Mouse (Mus musculus): Measurements from ENCODE around the gene Mrps17.
"Not testable (repeated sequence)": the region's sequence is repeated elsewhere in the genome, so short reads cannot be mapped to it uniquely, and the experiment has no call there.

Gene Mrps17

DNA sequence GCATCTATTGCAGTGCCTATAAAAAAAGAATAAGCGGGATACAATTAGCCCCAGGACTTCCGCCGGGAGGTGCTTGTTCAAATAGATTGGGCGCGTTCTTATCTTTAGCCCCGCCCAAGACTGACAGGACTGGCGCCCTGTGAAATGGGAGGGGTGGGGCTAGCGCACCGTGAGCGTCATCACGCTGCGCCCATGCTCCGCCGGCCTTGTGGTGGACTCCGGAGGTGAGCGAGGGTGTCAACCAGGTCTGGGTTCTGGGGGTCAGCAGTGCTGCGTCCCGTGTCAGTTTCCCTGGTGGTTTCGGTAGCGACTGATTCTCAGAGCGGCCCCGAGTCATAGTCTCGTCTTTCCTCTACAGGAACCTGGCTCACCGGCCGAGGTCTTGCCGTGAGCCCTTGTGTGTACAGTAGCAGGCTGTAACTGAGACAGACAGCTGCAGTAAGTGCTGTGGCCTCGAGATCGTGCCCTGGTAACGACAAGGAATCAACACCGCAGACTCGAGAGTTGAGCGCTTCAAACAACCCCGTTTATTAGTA is at the start of gene Mrps17:
Gene Mrps17 (plus strand): TSS at position 172 of the 536 bp plus-strand sequence.
- Histone ChIP-seq H3K36me3 (ENCODE audit: insufficient read depth, low read length) (peaks cover 37% of the 10 kb centered on the region), H3K27me3 (ENCODE audit: insufficient read depth, low read length) (no peaks in the 10 kb centered on the region), H3K9me3 (ENCODE audit: low read length) (no peaks in the 10 kb centered on the region), H3K4me3 (replicated peaks; ENCODE audit: low read length) (peak within 1 kb of the TSS; percentile 95), H3K4me1 (replicated peaks; ENCODE audit: low read depth, low read length) (peaks cover 58% of the 10 kb centered on the region)
- no peak for TF ChIP-seq NANOG (IDR thresholded peaks at IDR 0.05; ENCODE audit: borderline replicate concordance, low read length)
- TF ChIP-seq CTCF (conservative IDR thresholded peaks at IDR 0.05; ENCODE audit: low read length) = no peak

DNA sequence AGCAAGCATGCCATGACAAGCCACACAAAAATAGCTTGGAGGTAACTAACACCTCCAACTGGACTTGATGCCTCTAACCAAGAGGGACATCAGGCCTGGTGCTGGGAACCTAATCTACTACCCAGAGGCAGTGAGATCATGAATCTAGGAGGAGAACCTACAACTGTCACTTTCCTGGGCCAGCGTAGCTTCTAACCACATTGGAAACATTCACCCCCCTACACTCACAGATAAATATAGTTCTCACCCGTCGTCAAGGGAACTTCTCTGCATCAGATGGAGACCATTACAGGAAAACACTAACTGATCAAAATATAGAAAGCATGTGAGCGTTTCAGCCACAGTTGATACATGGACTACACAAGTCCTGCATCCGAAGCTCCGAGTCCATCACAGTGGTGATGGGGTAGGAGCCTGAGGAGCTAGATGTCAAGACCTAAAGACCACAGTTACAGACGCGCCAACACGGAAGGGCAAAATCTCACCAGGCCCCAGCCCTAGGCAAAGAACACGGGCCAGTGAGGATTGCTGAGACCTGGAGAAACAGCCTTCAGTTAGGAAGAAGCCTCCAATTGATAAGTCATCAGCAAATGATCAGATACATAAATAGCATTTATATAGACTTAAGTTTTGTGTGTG is 48.9 kb upstream of the Mrps17 start:
- Histone ChIP-seq H3K4me3 (replicated peaks; ENCODE audit: low read length) (no peak overlapping the region), H3K9me3 (ENCODE audit: low read length) (peaks cover 15% of the 10 kb centered on the region), H3K36me3 (ENCODE audit: insufficient read depth, low read length) (peaks cover 8% of the 10 kb centered on the region), H3K4me1 (replicated peaks; ENCODE audit: low read depth, low read length) (peaks cover 7% of the 10 kb centered on the region), H3K27me3 (ENCODE audit: insufficient read depth, low read length) (no peaks in the 10 kb centered on the region)
- TF ChIP-seq CTCF (conservative IDR thresholded peaks at IDR 0.05; ENCODE audit: low read length) (no peak), POU5F1 (IDR thresholded peaks at IDR 0.05; ENCODE audit: borderline replicate concordance, low read length) (no peak), NANOG (IDR thresholded peaks at IDR 0.05; ENCODE audit: borderline replicate concordance, low read length) (no peak)

DNA sequence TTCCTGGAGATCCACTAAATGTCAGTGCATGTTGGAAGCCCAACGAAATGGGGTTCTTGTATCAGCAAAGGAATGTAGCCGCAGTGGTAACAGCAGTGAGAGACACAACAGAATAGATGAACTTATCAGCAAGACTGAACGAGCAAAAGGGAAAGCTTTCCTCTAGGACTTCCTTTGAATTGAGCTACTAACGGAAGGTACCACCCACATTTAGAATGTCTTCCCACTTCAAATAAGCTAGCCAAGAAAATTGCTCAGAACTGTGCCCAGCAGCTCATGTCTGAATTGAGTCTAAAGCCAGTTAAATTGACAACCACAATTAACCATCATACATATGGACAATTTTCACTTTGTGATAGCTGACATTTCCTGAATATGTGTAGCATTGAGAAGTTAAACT is 47.4 kb upstream of the Mrps17 start:
- peaks cover 3% of the 10 kb centered on the region; the same call in 1 of the 2 replicates for H3K36me3 ChIP-seq (ENCODE audit: insufficient read depth, low read length)
- peaks cover 7% of the 10 kb centered on the region for H3K4me1 ChIP-seq (replicated peaks; ENCODE audit: low read depth, low read length)
- no peaks in the 10 kb centered on the region for H3K27me3 ChIP-seq (ENCODE audit: insufficient read depth, low read length)
- peaks cover 3% of the 10 kb centered on the region; the same call in 1 of the 2 replicates for H3K9me3 ChIP-seq (ENCODE audit: low read length)
- H3K4me3 ChIP-seq (replicated peaks; ENCODE audit: low read length) = no peak overlapping the region
- TF ChIP-seq NANOG (IDR thresholded peaks at IDR 0.05; ENCODE audit: borderline replicate concordance, low read length) = no peak
- no peak for TF ChIP-seq POU5F1 (IDR thresholded peaks at IDR 0.05; ENCODE audit: borderline replicate concordance, low read length)
- no peak for TF ChIP-seq CTCF (conservative IDR thresholded peaks at IDR 0.05; ENCODE audit: low read length)

DNA sequence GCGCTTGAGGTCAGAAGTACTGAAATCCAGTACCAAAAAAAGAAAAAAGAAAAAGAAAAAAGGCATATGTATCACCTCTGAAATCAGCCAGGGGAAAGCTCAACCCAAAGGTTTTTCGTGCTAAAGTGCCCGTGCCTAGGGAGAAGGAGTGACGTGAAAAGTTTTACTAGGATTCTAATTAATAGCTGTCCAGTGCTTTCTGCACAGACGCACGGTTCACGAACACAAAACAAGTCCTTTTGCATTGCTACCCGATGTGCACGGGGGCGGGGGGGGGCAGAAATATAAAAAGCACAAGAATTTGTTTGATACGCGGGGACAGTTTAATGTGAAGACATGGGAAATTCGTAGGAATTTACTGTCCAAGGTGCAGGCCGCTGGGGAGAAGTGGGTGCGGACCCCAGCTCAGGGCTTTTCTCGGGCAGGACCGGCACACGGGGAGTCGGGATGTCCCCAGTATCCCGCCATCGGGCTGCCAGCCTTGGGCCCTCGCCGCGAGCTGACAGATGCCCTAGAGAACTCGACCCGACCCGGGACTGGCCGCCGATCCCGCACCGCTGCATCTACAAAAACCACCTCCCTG is 45.8 kb upstream of the Mrps17 start:
- TF ChIP-seq NANOG (IDR thresholded peaks at IDR 0.05; ENCODE audit: borderline replicate concordance, low read length) (no peak), POU5F1 (IDR thresholded peaks at IDR 0.05; ENCODE audit: borderline replicate concordance, low read length) (no peak), CTCF (conservative IDR thresholded peaks at IDR 0.05; ENCODE audit: low read length) (no peak)

DNA sequence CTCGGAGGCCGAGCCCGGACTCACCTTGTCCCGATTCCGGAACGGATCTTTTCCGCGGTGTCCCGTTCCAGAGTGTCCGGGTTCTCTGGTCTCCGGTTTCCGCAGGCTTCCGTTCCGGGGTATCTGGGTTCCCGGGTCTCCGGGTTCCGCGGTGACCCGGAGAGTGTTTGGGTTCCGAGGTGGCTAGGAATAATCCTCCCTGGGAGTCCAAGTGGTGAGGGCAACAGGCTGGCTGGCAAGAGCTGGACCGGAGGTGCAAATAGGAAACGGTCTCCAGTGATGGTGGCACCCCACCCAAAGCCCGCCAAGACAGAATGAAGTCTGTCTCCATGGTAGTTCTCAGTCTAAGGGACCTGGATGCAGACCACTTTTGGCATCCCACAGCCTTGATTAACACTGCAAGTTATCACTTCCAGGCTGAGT is 45.2 kb upstream of the Mrps17 start, which contains the start of gene Zfp11:
Gene Zfp11 (minus strand): TSS at position 64 of the 423 bp plus-strand sequence.
- no peak for TF ChIP-seq CTCF (conservative IDR thresholded peaks at IDR 0.05; ENCODE audit: low read length)
- TF ChIP-seq NANOG (IDR thresholded peaks at IDR 0.05; ENCODE audit: borderline replicate concordance, low read length) = no peak
- TF ChIP-seq POU5F1 (IDR thresholded peaks at IDR 0.05; ENCODE audit: borderline replicate concordance, low read length) = peak; percentile 56; the same call in 1 of the 2 replicates
- H3K4me1 ChIP-seq (replicated peaks; ENCODE audit: low read depth, low read length) = peaks cover 7% of the 10 kb centered on the region
- H3K27me3 ChIP-seq (ENCODE audit: insufficient read depth, low read length) = no peaks in the 10 kb centered on the region
- H3K36me3 ChIP-seq (ENCODE audit: insufficient read depth, low read length) = peaks cover 3% of the 10 kb centered on the region; the same call in 1 of the 2 replicates
- H3K4me3 ChIP-seq (replicated peaks; ENCODE audit: low read length) = peak within 1 kb of the TSS; percentile 92
- H3K9me3 ChIP-seq (ENCODE audit: low read length) = no peaks in the 10 kb centered on the region

More for the DNA sequence above, 45.8 kb upstream of the Mrps17 start:
- H3K27me3 ChIP-seq (ENCODE audit: insufficient read depth, low read length) = no peaks in the 10 kb centered on the region
- H3K4me3 ChIP-seq (replicated peaks; ENCODE audit: low read length) = peak overlapping the region; percentile 92
- peaks cover 7% of the 10 kb centered on the region for H3K4me1 ChIP-seq (replicated peaks; ENCODE audit: low read depth, low read length)
- H3K36me3 ChIP-seq (ENCODE audit: insufficient read depth, low read length) = peaks cover 3% of the 10 kb centered on the region; the same call in 1 of the 2 replicates
- H3K9me3 ChIP-seq (ENCODE audit: low read length) = no peaks in the 10 kb centered on the region

DNA sequence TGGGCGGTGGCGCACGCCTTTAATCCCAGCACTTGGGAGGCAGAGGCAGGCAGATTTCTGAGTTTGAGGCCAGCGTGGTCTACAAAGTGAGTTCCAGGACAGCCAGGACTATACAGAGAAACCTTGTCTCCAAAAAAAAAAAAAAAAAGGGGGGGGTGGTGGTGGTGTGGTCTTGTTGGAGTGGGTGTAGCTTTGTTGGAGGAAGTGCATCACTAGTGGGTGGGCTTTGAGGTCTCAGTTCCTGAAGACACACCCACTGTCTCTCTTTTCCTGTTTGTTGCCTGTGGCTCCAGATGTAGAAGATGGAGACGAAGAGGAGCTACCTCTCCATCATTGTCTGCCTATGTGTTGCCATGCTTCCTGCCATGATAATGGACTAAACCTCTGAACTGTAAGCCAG is 30.2 kb upstream of the Mrps17 start:
- H3K4me3 ChIP-seq (replicated peaks; ENCODE audit: low read length) = peak overlapping the region; percentile 50
- H3K27me3 ChIP-seq (ENCODE audit: insufficient read depth, low read length); H3K4me1 ChIP-seq (replicated peaks; ENCODE audit: low read depth, low read length); H3K36me3 ChIP-seq (ENCODE audit: insufficient read depth, low read length); H3K9me3 ChIP-seq (ENCODE audit: low read length): not testable (repeated sequence)

DNA sequence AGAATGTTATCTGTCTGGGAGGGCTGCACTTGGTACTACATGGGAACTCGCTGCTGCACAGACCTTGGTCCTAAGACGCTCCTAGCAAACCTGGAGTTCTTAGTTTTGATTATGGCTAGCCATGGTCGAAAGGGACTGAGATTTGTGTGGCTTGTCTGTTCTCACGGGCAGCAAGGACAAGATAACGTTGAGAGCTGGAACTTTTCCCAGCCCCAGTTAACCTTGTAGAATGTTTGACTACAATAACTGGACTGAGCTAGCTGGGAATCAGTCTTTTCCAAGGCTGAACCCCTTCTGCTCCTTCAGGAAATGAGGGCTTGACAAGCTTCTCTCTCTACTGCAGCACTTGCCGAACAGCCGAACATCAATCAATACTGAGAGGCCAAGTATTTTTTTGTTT is 27.7 kb upstream of the Mrps17 start:
- no peaks in the 10 kb centered on the region for H3K9me3 ChIP-seq (ENCODE audit: low read length)
- no peaks in the 10 kb centered on the region for H3K36me3 ChIP-seq (ENCODE audit: insufficient read depth, low read length)
- no peak overlapping the region for H3K4me3 ChIP-seq (replicated peaks; ENCODE audit: low read length)
- no peaks in the 10 kb centered on the region for H3K27me3 ChIP-seq (ENCODE audit: insufficient read depth, low read length)
- TF ChIP-seq NANOG (IDR thresholded peaks at IDR 0.05; ENCODE audit: borderline replicate concordance, low read length) (no peak), POU5F1 (IDR thresholded peaks at IDR 0.05; ENCODE audit: borderline replicate concordance, low read length) (no peak), CTCF (conservative IDR thresholded peaks at IDR 0.05; ENCODE audit: low read length) (no peak)
- H3K4me1 ChIP-seq (replicated peaks; ENCODE audit: low read depth, low read length) = peaks cover 10% of the 10 kb centered on the region

DNA sequence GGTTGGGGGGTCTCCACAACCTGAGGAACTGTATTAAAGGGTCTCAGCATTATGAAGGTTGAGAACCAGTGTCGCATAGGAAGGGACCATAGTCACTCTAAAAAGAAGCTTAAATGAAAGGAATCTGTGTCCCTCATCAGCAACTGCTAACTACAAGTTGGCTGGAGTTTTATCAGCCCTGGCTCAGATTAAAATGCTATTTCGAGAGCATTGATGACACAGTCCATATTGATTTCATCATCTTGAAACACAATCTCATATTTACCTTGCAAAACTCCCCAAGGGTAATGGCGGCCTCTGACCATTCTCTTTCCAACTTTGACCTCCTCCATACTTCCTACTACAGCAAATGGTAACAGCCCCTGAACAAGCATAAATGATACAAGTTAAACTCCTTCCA is 24.8 kb upstream of the Mrps17 start:
- no peak overlapping the region for H3K4me3 ChIP-seq (replicated peaks; ENCODE audit: low read length)
- no peaks in the 10 kb centered on the region for H3K27me3 ChIP-seq (ENCODE audit: insufficient read depth, low read length)
- H3K36me3 ChIP-seq (ENCODE audit: insufficient read depth, low read length) = no peaks in the 10 kb centered on the region
- no peaks in the 10 kb centered on the region for H3K9me3 ChIP-seq (ENCODE audit: low read length)
- peaks cover 6% of the 10 kb centered on the region for H3K4me1 ChIP-seq (replicated peaks; ENCODE audit: low read depth, low read length)
- TF ChIP-seq CTCF (conservative IDR thresholded peaks at IDR 0.05; ENCODE audit: low read length) (no peak), POU5F1 (IDR thresholded peaks at IDR 0.05; ENCODE audit: borderline replicate concordance, low read length) (no peak)
